Mouse (Mus musculus) spleen, adult 2 months (tissue): ENCODE measurements around the gene Zfp869. TPM values are rescaled to one million over a fixed set of nuclear protein-coding genes. Genes with fewer than 3 reads are reported as not detected.
"Not testable (repeated sequence)": the region's sequence is repeated elsewhere in the genome, so short reads cannot be mapped to it uniquely, and the experiment has no call there.

Experiments used
- DNase-seq, 2 experiments: peaks; one replicate each; pipeline versions ENCODE4 v3.0.0 to v3.0.0-alpha.2; 2012 to 2021; ENCODE audit warnings: low spot score in 2 of 2, low read depth in 1 of 2
- H3K27ac ChIP-seq: fragments of 200-500 bp; 2 replicates; pipeline ENCODE4 v1.5.1; 2012; ENCODE audit warnings: low read length, inconsistent platforms; ENCODE audit not compliant: insufficient read depth
- H3K27me3 ChIP-seq: fragments of 200-500 bp; 2 replicates; pipeline ENCODE4 v1.6.1; 2012; ENCODE audit warnings: mild to moderate bottlenecking, moderate library complexity, low read length, inconsistent platforms; ENCODE audit not compliant: control insufficient read depth, insufficient read depth
- H3K36me3 ChIP-seq: fragments of 200-500 bp; 2 replicates; pipeline ENCODE4 v1.6.1; 2012; ENCODE audit warnings: mild to moderate bottlenecking, low read length, inconsistent platforms; ENCODE audit not compliant: control insufficient read depth, insufficient read depth
- H3K4me1 ChIP-seq: fragments of 200-500 bp; 2 replicates; pipeline ENCODE4 v1.6.1; 2011; ENCODE audit warnings: inconsistent platforms; ENCODE audit not compliant: control insufficient read depth, insufficient read depth, insufficient read length
- H3K4me3 ChIP-seq: fragments of 200-500 bp; 2 replicates; pipeline ENCODE4 v1.5.1; 2011; ENCODE audit warnings: mild to moderate bottlenecking, inconsistent platforms; ENCODE audit not compliant: insufficient read depth, insufficient read length; ENCODE audit errors: extremely low read depth
- CTCF ChIP-seq: fragments of 200-500 bp; IDR thresholded peaks from 2 replicates; pipeline ENCODE4 v1.5.1; 2011; ENCODE audit warnings: mild to moderate bottlenecking, inconsistent platforms; ENCODE audit not compliant: insufficient read depth, insufficient read length, insufficient replicate concordance; ENCODE audit errors: extremely low read depth
- POLR2A ChIP-seq: fragments of 200-500 bp; IDR thresholded peaks from 2 replicates; pipeline ENCODE4 v1.6.1; 2011; ENCODE audit warnings: low read depth, low read length, inconsistent platforms
- WGBS: fragments of 180-500 bp; shearing (Covaris S2); methylation state at CpG from one replicate; pipeline ENCODE4 v1.1.7; 2018; 5-methylcytosine and 5-hydroxymethylcytosine counted together
- polyA plus RNA-seq: library from polyadenylated mRNA; depleted of rRNA; stranded (reverse); fragments of >200 nt; gene quantifications from 2 replicates; pipeline ENCODE4 v1.2.3, GENCODE M21; 2012; rRNA removed

Gene Zfp869
- polyA plus RNA-seq, 1 experiment: 2.3 TPM

DNA sequence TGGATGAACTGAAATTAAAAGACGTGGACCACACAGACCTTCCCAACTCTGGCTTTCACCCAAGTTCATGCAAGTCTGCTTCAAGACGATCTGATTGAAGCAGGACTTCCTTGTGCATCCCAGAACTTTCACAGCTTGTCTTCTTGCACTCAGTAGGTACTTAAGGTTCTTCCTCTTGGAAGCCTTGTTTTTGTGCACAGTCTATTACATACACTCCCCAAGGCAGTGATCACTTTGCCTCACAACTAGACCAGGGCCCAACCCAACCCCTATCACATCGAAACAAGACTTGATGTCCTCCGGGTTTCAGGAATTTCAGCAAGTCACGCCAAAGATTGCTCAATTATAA lies 6.7 kb upstream of the Zfp869 start:
- H3K27ac ChIP-seq: no peak overlapping the region
- WGBS: 46% methylated on average over 5 of the region's 5 CpGs
- TF ChIP-seq CTCF (no peak), POLR2A (no peak)
- peaks cover 7% of the 10 kb centered on the region for H3K36me3 ChIP-seq
- H3K4me3 ChIP-seq: peak overlapping the region; percentile 54
- no peak for DNase-seq
- peaks cover 5% of the 10 kb centered on the region; the same call in 1 of the 2 replicates for H3K4me1 ChIP-seq
- H3K27me3 ChIP-seq: no peaks in the 10 kb centered on the region

DNA sequence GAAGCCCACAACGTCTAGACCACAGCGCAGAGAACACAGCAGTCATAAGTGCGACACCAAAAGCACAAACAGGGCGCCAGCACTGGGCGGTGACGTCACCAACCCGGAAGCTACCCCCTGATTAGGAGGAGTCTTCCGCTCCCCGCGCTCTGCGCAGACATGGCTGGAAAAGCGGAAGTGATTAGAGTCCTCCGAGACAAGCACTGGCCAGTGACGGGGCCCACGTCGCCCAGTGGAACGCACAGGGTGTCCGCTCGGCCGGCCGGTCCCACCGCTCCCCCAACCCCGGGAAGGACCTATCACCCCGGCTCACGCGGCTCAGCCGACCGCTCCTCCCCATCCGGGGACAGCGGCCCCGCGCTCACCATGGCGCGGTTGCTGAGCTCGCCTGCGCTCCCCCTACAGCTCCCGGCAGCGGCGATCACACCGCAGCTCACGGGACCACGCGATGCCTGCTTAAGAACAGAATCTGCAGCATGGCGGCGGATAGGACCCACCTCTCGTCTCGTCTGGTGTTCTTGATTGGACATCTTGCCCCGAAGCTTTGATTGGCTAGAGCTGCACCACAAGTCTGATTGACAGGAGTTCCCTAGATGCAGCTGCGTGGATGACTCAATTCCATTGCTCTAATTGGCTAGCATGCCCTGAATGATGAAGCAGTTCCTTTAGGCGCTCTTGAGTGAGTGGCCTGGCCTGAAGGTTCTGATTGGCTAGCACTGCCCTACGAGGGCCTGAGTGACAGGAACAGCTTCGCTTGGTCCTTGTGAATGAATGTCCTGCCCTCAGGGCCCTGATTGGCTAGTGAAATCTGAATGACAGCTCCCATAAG lies 6.1 kb upstream of the Zfp869 start:
- peak; percentile 92 to 100 for DNase-seq
- 1% methylated on average over 52 of the region's 52 CpGs for WGBS
- TF ChIP-seq CTCF: no peak
- TF ChIP-seq POLR2A: peak; percentile 91

DNA sequence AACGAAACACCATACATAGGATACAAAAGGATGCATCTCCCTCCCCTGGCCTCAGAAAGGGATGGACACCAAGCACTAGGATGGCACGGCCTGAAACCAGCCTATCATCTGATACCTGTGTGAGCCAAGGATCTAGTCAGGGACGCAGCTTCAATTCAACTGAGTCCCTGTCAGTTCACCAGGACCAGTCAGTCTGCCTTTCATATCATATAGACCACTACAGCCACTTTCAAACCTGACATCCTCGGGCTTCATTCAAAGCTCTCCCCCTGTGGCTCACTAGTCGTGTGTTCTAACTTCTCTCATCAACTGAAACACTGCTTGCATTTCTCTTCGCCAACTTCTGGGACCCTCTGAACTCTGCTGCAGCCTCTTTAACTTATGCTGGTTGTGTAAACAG lies 4.8 kb upstream of the Zfp869 start:
- Histone ChIP-seq H3K27ac (no peak overlapping the region), H3K4me3 (no peak overlapping the region), H3K27me3 (no peaks in the 10 kb centered on the region), H3K36me3 (peaks cover 10% of the 10 kb centered on the region), H3K4me1 (peaks cover 5% of the 10 kb centered on the region; the same call in 1 of the 2 replicates)
- WGBS: 78% methylated on average over 6 of the region's 6 CpGs
- no peak for TF ChIP-seq CTCF
- TF ChIP-seq POLR2A: no peak
- DNase-seq: no peak

More for the DNA sequence above, 6.1 kb upstream of the Zfp869 start:
- peaks cover 5% of the 10 kb centered on the region; the same call in 1 of the 2 replicates for H3K4me1 ChIP-seq
- no peaks in the 10 kb centered on the region for H3K27me3 ChIP-seq
- H3K4me3 ChIP-seq: peak overlapping the region; percentile 73
- peak overlapping the region; percentile 98 for H3K27ac ChIP-seq
- H3K36me3 ChIP-seq: peaks cover 7% of the 10 kb centered on the region

DNA sequence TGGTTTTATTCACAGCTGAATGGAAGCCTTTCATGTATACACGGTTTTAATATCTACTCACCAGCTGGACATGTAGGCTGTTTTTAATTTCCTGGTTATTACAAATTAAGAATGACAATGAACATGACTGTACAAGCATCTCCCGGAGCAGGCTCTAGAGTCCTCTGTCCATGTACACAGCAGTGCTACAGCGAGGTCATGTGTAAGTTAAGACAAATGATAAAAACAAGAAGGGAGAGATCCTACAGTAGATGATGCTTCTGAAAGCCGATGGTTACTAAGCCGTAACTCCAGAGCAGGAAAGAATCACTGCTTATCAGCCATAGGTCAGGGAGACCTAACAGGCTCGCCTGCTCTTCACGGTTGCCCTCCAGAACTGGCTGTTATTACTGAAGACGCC lies 3.0 kb upstream of the Zfp869 start:
- DNase-seq: no peak
- H3K4me1 ChIP-seq: peaks cover 5% of the 10 kb centered on the region; the same call in 1 of the 2 replicates
- no peak overlapping the region for H3K27ac ChIP-seq
- 90% methylated on average over 8 of the region's 8 CpGs for WGBS
- H3K27me3 ChIP-seq: no peaks in the 10 kb centered on the region
- TF ChIP-seq POLR2A: no peak
- TF ChIP-seq CTCF: no peak
- H3K36me3 ChIP-seq: peaks cover 25% of the 10 kb centered on the region
- no peak overlapping the region for H3K4me3 ChIP-seq

DNA sequence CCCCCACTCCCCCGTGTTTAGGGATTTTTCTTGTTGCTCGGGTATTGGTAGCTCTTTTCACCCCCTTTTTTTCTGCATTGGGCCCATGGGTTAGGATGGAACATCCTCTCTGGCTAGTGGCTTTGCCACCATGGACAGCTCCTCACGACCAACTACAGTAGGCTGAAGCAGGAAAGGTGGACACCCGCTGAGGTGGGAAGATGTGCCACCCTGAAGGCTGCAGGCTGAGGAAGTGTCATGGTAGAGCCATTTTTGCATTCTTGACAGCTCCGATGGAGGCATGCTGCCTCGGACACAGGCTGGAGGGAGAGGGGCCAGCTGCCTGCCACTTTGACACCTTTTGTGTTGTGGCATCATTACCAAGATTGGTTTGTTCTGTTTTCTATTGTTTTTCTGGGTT lies 8.7 kb downstream of the Zfp869 start:
- H3K4me3 ChIP-seq: no peak overlapping the region
- H3K27ac ChIP-seq: no peak overlapping the region
- peaks cover 25% of the 10 kb centered on the region for H3K36me3 ChIP-seq
- TF ChIP-seq CTCF (no peak), POLR2A (no peak)
- no peak for DNase-seq
- no peaks in the 10 kb centered on the region for H3K27me3 ChIP-seq
- WGBS: 72% methylated on average over 6 of the region's 6 CpGs
- H3K4me1 ChIP-seq: no peaks in the 10 kb centered on the region

DNA sequence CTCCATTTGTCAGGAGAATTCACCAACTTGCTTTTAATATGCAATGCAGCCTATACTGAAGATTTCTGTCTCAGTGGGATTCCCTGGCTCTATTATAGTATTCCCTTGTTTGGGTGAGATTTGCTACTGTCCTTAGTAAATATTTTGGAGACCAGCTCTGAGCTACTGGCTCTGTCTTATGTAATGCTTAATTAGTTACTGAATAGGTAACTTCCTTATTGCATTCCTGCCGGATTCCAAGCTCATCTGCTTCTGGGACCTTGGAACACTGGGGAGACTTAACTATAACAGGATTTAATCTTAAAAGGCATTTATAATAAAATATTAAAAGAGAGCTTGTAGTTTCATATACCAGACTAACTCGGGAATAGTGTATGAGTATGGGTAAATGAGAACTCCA lies 45.5 kb downstream of the Zfp869 start:
- not testable (repeated sequence) for H3K36me3 ChIP-seq, DNase-seq, H3K27me3 ChIP-seq, H3K27ac ChIP-seq, H3K4me3 ChIP-seq, H3K4me1 ChIP-seq
- 87% methylated on average over 2 of the region's 2 CpGs for WGBS

DNA sequence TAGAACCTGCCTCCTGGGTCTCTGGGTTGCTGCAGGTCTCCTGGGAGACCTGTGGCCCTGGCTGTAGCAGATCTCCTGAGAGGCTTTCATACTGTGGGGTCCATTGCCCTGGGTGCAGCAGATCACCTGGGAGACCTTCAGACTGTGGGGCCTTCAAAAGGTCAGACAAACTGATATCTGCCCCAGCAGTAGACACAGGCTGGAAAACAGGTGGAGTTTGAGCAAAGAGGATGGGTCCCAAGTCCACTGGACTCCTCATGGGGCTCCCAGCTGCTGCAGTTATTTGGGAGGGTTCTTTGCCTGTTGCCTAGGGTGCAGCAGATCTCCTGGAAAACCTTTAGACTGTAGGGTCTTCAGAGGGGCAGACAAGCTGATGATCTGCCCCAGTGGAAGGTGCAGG lies 49.2 kb downstream of the Zfp869 start:
- TF ChIP-seq POLR2A (no peak), CTCF (no peak)
- H3K4me3 ChIP-seq: no peak overlapping the region
- H3K27me3 ChIP-seq: no peaks in the 10 kb centered on the region; the same call in 1 of the 2 replicates
- H3K27ac ChIP-seq: no peak overlapping the region
- no peaks in the 10 kb centered on the region; the same call in 1 of the 2 replicates for H3K36me3 ChIP-seq
- DNase-seq: no peak
- no peaks in the 10 kb centered on the region for H3K4me1 ChIP-seq

Other genes starting within 250 kb of the Zfp869 start
- not detected in 2 replicates for gene Gm7697, start 187.7 kb downstream of the Zfp869 start, polyA plus RNA-seq
- gene Zfp868, start 85.2 kb downstream of the Zfp869 start, polyA plus RNA-seq: 3.3 and 4.0 TPM in 2 replicates
- 0.14 and 0.20 TPM in 2 replicates for gene Zfp964, start 56.2 kb downstream of the Zfp869 start, polyA plus RNA-seq
- gene Zfp963, start 39.2 kb upstream of the Zfp869 start, polyA plus RNA-seq: 1.1 and 1.3 TPM in 2 replicates
- gene Gm20422, start 64.2 kb upstream of the Zfp869 start, polyA plus RNA-seq: 0.32 and 0.97 TPM in 2 replicates
- gene Atp13a1, start 80.4 kb upstream of the Zfp869 start, polyA plus RNA-seq: 83.2 and 114 TPM in 2 replicates
- 8.8 and 9.0 TPM in 2 replicates for gene Zfp866, start 80.5 kb upstream of the Zfp869 start, polyA plus RNA-seq
- 210 and 212 TPM in 2 replicates for gene Gmip, start 98.0 kb upstream of the Zfp869 start, polyA plus RNA-seq
- 6.6 and 8.9 TPM in 2 replicates for gene Lpar2, start 111.7 kb upstream of the Zfp869 start, polyA plus RNA-seq
- 10.7 and 14.7 TPM in 2 replicates for gene Pbx4, start 121.8 kb upstream of the Zfp869 start, polyA plus RNA-seq
- 0.11 and 0.34 TPM in 2 replicates for gene Cilp2, start 177.0 kb upstream of the Zfp869 start, polyA plus RNA-seq
- gene Tssk6, start 191.5 kb upstream of the Zfp869 start, polyA plus RNA-seq: 1.0 TPM in 2 replicates
- 53.8 and 76.3 TPM in 2 replicates for gene Ndufa13, start 191.8 kb upstream of the Zfp869 start, polyA plus RNA-seq
- gene Yjefn3, start 192.0 kb upstream of the Zfp869 start, polyA plus RNA-seq: 1.5 and 1.9 TPM in 2 replicates